Mouse (Mus musculus) adipocyte (in vitro differentiated cells): ENCODE data around the gene Atxn7l1.

Experiments
- DNase-seq: peaks from one replicate; pipeline ENCODE4 v3.0.0-alpha.2; 2016; ENCODE audit warnings: low spot score

Gene Atxn7l1

GRCm38 (mm10) chr12:33182428-33183137 lies 35.1 kb downstream of the Atxn7l1 start:
- DNase-seq = no peak

DNA sequence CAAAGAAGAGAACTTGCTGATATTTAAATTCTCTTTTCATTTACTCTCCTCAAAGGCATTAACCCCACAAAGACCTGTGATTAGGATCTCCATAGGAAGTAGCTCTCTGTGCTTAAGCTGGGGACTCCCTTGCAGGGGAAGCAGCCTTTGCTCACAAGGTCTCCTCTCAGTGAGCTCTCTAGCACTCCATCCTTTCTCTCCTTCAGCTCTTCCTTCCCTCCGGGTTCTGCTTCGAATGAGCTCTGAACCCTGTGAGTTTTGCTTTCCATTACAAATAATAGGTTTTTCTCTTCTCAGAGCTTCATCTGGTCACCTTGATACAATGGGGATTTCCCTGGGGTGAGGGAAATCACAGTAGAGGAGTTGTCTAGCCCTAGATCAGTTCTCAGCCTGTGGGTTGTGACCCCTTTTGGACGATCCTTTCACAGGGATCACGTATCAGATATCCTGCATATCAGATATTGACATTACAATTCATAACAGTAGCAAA lies 35.7 kb downstream of the Atxn7l1 start:
- no peak for DNase-seq

- no peak for DNase-seq
Measured at GRCm38 (mm10) chr12:33184137-33184536, 36.6 kb downstream of the Atxn7l1 start.

DNA sequence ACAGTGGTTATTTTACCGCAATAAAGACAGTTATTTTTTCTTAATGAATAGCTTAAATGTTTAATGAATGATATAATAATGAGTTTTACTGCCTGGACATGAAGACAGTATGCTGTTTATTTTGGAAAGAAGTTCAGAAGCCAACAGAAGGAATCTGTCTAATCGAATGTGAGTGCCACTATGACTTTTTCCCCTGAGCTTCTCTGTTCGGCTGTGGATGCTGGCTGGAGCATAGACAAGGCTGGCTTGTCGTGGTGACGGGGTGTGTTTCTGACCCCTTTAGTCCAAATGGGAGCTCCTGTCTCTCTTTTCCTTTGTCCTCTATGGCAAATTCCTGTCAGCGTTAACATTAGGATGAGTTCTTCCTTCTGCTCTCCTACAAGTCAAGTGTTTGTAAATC lies 37.6 kb downstream of the Atxn7l1 start:
- no peak for DNase-seq

DNA sequence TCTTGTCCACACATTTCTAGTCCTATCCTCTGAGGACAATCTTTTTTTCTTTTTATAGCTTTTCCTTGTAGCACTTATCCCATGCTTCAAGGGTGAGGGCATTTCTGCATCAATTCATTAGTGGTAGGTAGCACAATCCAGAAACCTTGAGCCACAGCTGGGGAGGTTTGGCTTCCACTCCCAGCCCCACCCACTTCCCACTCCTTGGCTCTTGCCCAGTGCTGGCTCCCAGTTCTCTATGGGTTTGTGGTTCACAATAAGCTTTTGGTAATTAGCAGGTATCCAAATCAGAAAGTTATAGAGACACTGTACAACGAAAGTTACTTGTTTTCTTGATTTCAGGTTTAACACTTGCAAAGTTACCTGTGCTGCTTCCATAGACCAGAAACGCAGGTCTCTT lies 38.8 kb downstream of the Atxn7l1 start:
- DNase-seq = no peak

GRCm38 (mm10) chr12:33190133-33190532 lies 42.6 kb downstream of the Atxn7l1 start:
- DNase-seq = no peak

GRCm38 (mm10) chr12:33190633-33191032 lies 43.1 kb downstream of the Atxn7l1 start:
- DNase-seq = no peak

DNA sequence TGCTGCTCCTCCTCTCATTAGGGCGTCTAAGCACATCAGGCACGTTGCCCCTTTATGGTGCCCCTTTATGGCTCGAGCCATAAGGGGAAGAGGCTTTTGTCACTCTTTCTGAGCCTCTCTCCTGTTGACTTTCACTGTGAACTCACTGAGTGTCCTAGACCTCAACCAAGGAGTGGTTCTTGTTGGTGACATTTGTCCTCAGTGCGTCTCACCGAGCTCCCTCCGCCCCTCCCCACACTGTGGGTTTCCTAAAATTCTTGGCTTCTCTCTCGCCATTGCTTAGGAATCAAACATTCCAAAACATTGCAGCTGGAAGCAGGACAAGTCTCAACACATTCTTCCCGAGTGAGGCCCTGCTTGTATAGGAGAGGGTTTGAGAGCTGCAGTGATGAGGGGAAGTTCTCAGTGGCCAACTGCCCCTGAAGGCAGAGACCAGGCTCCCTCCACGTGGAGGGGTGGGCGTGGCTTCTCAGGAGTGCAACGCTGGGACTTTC lies 46.0 kb downstream of the Atxn7l1 start:
- peak; percentile 82 for DNase-seq

DNA sequence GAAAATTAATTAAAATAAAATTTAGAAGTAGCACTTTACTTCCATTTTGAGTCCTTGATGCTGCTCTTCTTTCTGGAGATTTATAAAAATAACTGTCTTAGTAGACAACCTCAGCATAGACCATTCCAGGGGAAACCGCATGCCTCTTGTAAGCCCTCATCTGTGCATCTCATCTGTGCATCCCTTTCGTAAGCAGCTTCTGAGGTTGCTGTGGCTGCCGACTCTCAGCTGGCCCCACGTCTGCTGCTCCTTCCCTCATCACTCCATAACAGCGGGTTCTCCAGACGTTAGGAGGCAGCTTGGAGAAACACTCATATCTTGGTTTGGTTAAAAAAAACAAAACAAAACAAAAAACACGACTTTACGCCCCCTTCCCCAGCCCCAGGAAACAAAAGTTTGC lies 47.7 kb downstream of the Atxn7l1 start:
- DNase-seq = no peak

DNA sequence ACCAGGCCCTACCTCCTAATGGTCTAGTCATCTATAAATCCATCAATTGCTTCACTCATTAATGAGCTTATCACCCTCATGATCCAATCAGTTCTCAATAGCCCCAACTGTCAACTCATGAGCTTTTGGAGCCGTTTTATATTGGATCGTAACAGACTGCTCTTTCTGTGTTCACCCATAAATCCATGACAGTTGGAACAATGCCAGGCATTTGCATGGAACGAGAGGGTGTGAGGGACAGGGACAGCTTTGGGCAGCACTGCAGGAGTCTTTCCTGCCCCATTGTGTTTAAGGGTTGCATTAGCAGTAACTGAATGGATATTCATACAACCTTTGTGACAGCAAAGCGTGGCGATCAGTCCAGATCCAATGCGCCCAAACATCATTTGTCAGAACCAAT lies 49.8 kb downstream of the Atxn7l1 start:
- peak; percentile 29 for DNase-seq

GRCm38 (mm10) chr12:33197746-33198145 lies 50.3 kb downstream of the Atxn7l1 start:
- no peak for DNase-seq

- DNase-seq = no peak
Measured at GRCm38 (mm10) chr12:33201068-33201467, 53.6 kb downstream of the Atxn7l1 start.

DNA sequence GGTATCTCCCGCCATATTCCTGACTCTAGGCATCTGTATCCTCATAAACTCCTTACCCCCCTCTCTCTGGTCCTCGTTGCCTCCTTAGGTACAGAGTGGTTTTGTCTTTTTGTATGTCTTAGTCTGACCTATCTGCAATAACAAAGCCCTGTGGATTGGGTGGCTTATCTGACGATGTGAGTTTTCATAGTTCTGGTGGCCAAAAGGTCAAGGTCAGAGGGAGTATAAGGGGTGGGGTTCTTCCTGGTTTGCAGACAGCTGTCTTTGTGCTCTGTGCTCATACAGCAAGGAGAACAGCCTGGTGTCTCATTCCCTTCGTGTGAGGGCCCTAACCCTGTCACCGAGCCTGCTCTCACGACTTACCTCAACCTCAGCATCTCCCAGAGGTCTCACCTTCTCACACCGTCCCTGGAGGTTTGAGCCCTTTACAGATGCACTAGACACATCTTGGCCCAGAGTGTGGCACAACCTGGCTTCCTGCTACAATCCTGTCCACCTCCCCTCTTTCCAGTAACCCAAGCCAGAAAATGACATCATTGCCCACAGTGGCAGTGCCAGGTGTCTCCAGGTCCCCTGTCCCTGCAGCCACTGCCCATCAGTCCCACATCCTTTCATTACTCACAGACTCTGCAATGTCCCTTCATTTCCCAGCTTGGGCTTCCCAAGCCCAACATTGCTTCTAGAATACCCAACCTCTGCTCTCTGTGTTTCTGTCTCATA lies 54.2 kb downstream of the Atxn7l1 start:
- no peak for DNase-seq

- no peak for DNase-seq
Measured at GRCm38 (mm10) chr12:33205255-33205654, 57.8 kb downstream of the Atxn7l1 start.

GRCm38 (mm10) chr12:33206300-33206699 lies 58.8 kb downstream of the Atxn7l1 start:
- DNase-seq = no peak

GRCm38 (mm10) chr12:33210856-33211255 lies 63.4 kb downstream of the Atxn7l1 start:
- DNase-seq = no peak

DNA sequence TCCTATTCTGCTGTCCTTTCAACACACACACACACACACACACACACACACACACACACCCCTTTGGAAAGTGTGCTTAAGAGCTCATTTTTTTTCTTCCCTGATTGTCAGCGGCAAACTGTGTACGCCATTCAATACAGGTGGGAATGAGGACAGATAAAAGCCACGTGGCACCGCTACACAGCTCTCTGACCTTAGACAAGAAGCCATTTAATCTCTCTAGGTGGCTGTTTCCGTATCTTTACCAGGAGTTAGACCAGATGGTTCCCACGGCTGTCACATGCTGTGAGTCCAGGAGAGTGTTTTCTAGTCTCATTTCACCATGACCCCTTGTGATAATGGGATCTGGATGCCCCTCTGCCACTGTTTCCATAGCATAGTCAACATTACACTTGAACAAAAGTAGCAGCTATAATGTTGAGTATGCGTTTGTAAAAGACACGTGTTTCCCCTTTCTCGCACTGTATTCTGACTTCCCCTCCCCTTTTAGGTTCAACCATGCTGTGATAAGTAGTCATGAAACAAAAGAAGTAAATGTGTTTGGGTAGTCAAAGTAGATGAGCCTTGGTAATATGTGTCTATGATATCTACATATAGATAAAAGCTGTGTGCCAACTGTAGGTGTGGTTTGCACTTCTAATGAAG lies 70.8 kb downstream of the Atxn7l1 start:
- DNase-seq = no peak

DNA sequence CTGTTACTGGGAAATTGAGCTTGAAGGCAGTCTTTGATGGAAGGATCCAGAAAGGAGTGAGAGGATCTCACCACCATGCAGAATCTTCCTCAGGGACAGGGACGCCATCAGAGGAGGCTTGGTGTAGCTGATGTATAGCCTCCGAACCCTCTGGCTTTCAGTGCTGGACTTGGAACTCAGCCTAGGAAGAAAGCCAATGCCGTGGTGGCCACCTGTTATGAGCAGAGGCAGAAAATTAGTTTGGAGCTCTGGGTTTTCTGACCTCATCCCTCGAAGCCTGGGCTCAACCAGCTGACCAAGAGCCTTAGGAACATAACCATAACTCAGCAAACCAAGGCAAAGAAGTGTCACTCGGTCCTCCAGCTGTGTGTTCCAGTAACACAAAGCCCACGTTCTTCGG lies 71.9 kb downstream of the Atxn7l1 start:
- no peak for DNase-seq

DNA sequence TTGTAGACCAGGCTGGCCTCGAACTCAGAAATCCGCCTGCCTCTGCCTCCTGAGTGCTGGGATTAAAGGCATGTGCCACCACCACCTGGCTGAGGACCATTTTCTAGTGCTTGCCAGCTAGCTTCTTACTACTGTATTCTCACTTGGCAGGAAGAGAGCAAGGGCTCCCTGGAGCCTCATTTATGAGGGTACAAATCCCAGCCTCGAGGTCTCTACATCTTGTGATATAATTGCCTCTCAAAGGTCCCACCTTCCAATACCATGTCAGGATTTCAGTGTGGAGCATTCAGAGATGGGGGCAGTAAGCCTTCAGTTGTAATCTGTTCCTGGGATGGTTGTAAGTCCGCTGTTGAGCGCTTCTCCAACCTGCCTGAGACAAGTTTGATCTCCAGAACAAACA lies 72.6 kb downstream of the Atxn7l1 start:
- DNase-seq = no peak

DNA sequence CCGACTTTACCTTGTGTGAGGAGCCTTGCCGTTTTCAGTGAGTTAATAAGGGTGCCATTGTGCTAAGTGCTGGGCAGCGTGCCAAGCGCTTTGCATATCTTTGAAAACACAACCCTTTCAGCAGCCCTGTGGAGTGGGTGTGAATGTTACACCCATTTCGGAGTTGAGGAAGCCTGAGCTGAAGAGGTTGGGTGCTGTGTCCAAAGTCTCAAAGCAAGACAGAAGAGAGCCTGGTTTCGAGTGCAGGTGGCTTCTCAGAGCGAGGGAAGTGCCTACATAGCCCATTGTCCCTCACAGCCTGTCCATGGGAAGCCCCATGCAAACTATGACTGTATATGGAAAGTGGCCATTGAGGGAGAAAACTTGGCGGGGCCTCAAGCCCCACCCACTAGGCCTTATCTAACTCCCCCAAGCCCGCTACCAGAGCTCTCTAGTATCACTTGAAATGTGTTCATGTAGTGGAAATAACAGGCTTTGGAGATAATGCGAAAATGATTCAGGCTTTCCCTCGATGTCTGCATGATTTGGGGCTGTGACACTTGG lies 73.1 kb downstream of the Atxn7l1 start:
- DNase-seq = no peak

DNA sequence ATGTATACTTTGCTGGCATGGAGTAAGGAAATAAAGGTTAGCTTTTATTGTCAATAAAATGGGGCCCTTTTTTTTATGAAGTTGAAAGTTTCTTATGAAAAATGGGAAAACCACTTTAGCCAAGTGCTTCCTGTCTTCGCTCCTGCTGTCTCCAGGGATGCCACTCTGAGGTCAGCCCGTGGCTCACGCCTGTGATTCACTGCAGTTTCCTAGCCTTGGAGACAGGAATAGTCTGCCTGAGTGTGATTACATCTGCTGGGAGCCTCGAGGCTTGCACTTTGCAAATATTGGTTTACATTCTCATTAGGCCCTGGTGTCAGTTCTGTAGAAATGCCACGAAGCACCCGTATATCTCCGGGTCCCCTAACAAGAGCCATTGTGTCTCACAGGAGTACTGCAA lies 74.7 kb downstream of the Atxn7l1 start:
- DNase-seq = no peak

- DNase-seq = no peak
Measured at GRCm38 (mm10) chr12:33225117-33225541, 77.6 kb downstream of the Atxn7l1 start.

DNA sequence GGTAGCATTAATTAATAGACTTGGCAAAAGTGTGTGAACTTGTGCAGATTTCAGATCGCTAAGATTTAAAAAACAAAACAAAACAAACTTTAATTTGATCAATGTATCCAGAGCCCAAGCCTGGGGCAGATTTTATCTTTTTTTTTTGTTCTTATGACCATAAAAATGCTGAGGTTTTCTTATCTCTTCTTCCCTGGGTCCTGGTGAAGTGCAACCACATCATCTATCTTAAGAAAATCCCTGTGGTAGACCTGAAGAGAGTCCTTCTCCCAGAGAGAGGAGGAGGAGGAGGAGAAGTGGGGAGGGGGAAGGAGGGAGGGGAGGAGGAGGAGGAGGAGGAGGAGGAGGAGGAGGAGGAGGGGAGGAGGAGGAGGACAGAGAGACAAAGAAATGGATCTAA lies 78.5 kb downstream of the Atxn7l1 start:
- DNase-seq = no peak
